Mouse (Mus musculus): ENCODE measurements around the gene Gp1ba.

DNA sequence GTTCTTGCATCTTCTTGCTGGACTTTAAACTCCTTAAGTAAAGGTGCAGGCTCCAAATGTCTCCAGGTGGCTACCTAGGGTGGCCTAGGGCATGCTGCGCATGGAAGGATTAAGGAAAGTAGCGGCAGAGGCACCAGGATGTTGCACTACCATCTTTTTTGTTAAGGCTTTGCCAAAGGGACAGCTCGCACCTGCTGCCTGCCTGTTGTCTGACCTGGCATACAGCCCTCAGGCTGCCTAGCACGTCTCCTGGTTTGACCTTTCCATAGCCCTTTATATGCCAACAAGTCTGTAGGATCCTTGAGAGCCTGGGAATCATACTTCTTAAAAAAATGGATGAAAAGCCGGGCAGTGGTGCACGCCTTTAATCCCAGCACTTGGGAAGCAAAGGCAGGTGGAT, 4.1 kb downstream of the Gp1ba start:
- no peak for TF ChIP-seq CTCF (IDR thresholded peaks at IDR 0.05; ENCODE audit: low read depth, low read length)
- no peak for TF ChIP-seq GATA1 (IDR thresholded peaks at IDR 0.05; ENCODE audit: borderline replicate concordance, low read length)
- no peak for TF ChIP-seq GATA2 (IDR thresholded peaks at IDR 0.05; ENCODE audit: borderline replicate concordance, low read depth, low read length)
- TF ChIP-seq POLR2AphosphoS5 (IDR thresholded peaks at IDR 0.05; ENCODE audit: insufficient replicate concordance, low read depth, low read length), result no peak
- no peak for TF ChIP-seq TAL1 (conservative IDR thresholded peaks at IDR 0.05; ENCODE audit: low read depth, low read length)

All from G1E (cell line).